Mouse (Mus musculus) Patski (cell line): Measurements from ENCODE around the gene Mycbpap. TPM values are rescaled to one million over a fixed set of nuclear protein-coding genes. Genes with fewer than 3 reads are reported as not detected.

ENCODE experiments used
- ATAC-seq: fragments of 100-300 bp; one replicate; pipeline ENCODE4 v1.8.0; 2021
- CTCF ChIA-PET: fragments of 350-600 bp; sonication (Branson Sonifier 250); formaldehyde crosslinking; loops from one replicate; lab custom pipeline; 2022; ENCODE audit warnings: inconsistent platforms; lab: Charles Lee
- POLR2A ChIA-PET: fragments of 350-600 bp; sonication (Branson Sonifier 250); formaldehyde crosslinking; loops from one replicate; lab custom pipeline; 2022; ENCODE audit warnings: antibody characterized with exemption, inconsistent platforms; lab: Charles Lee
- DNase-seq: peaks from one replicate; pipeline ENCODE4 v3.0.0-alpha.2; 2011; ENCODE audit warnings: low read depth, low spot score
- H3K27me3 ChIP-seq: fragments of 371-371 bp; one replicate; pipeline ENCODE4 v1.5.1; 2021
- CTCF ChIP-seq: fragments of 100-300 bp; IDR thresholded peaks from one replicate; pipeline ENCODE4 v1.5.1; 2021
- in situ Hi-C: fragments of 300-500 bp; cut with MboI; formaldehyde crosslinking; loops from 3 replicates; pipeline ENCODE4 v1.11.1; 2018; ENCODE audit warnings: low pct_unique_long_range_greater_than_20kb, mixed read lengths
- polyA plus RNA-seq: library from polyadenylated mRNA; unstranded; gene quantifications from one replicate; pipeline ENCODE4 v1.2.3, GENCODE M21; 2021

Mycbpap gene
- polyA plus RNA-seq = 1.3 TPM

- ChIA-PET POLR2A (no interaction called here), CTCF (no interaction called here)
- no peaks in the 10 kb centered on the region for H3K27me3 ChIP-seq
- TF ChIP-seq CTCF = no peak
- ATAC-seq = no peak
- in situ Hi-C loops = no loop called here
- no peak for DNase-seq
Measured at GRCm38 (mm10) chr11:94521219-94521843, at the start of gene Mycbpap. Mycbpap (minus strand) TSS chr11:94521742.

DNA sequence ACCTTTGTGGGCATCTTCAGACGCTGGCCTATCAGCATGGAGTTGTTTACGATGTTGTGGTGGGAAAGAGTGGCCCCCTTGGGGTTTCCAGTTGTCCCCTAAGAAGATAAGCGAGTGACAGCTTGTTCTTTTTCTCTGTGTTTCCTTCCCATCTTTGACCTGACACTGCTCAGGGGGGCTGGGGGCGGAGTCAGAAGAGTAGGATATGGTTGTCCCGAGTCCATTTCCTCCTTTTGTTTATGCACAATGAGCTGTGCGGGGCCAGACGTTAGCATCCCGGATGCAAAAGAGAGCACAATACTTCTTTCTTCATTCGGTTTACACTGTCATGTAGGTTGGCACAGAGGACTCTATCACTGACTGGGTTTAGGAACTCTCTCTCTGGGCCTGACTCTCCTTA is 49.1 kb upstream of the Mycbpap start:
- no peaks in the 10 kb centered on the region for H3K27me3 ChIP-seq
- ChIA-PET CTCF (no interaction called here), POLR2A (interaction anchor here (0.8 kb wide), 1 partner anchor 10 kb away, joined by 3 read pairs; no protein-coding TSS in a partner anchor)
- ATAC-seq (no peak), DNase-seq (no peak)
- TF ChIP-seq CTCF = no peak
- in situ Hi-C loops = no loop called here

GRCm38 (mm10) chr11:94567326-94567725 is 45.8 kb upstream of the Mycbpap start:
- no peaks in the 10 kb centered on the region for H3K27me3 ChIP-seq
- ATAC-seq (no peak), DNase-seq (no peak)
- in situ Hi-C loops = no loop called here
- CTCF ChIA-PET = no interaction called here
- POLR2A ChIA-PET = no interaction called here
- TF ChIP-seq CTCF = no peak

DNA sequence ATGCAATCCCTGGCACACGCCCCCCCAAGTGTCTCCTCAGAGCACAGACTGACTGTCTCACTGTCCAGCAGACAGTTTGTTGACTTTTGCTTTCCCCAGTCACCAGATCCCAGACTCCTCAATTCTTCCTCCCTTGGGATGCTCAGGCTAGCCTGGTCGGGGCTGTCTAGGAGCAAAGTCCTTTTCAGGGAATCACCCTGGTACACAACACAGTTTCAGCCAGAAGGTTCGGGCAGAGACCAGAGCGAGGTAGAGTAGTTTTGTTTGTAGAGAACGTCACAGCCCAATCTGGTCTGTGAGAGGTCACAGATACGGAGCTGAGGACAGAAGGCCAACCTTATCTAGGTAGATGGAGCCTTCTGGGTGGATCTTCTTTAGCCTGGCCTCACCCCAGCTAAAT is 45.0 kb upstream of the Mycbpap start:
- no peak for TF ChIP-seq CTCF
- ATAC-seq = no peak
- in situ Hi-C loops = no loop called here
- ChIA-PET CTCF (no interaction called here), POLR2A (no interaction called here)
- DNase-seq = no peak
- H3K27me3 ChIP-seq = no peaks in the 10 kb centered on the region

DNA sequence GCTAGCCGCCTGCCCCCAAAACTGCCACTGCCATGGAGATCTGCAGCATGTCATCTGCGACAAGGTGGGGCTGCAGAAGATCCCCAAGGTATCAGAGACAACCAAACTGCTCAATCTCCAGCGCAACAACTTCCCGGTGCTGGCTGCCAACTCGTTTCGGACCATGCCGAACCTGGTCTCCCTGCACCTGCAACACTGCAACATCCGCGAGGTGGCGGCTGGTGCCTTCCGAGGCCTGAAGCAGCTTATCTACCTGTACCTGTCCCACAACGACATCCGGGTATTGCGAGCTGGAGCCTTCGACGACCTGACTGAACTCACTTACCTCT is 43.6 kb upstream of the Mycbpap start:
- TF ChIP-seq CTCF = no peak
- DNase-seq (no peak), ATAC-seq (no peak)
- no peaks in the 10 kb centered on the region for H3K27me3 ChIP-seq
- POLR2A ChIA-PET = no interaction called here
- CTCF ChIA-PET = interaction anchor here (1.3 kb wide), 1 partner anchor 9 kb away, joined by 5 read pairs; no protein-coding TSS in a partner anchor
- in situ Hi-C loops = no loop called here

GRCm38 (mm10) chr11:94564437-94565150 is 43.1 kb upstream of the Mycbpap start, which contains the start of gene Chad:
Chad (plus strand) TSS chr11:94565047.
- CTCF ChIA-PET = interaction anchor here (1.3 kb wide), 1 partner anchor 9 kb away, joined by 5 read pairs; no protein-coding TSS in a partner anchor
- no peak for ATAC-seq
- no peaks in the 10 kb centered on the region for H3K27me3 ChIP-seq
- no peak for DNase-seq
- POLR2A ChIA-PET = no interaction called here
- TF ChIP-seq CTCF = no peak
- in situ Hi-C loops = no loop called here

- DNase-seq = no peak
- no peak for ATAC-seq
- in situ Hi-C loops = no loop called here
- ChIA-PET CTCF (no interaction called here), POLR2A (no interaction called here)
- no peak for TF ChIP-seq CTCF
- H3K27me3 ChIP-seq = no peaks in the 10 kb centered on the region
Measured at GRCm38 (mm10) chr11:94563821-94564220, 42.3 kb upstream of the Mycbpap start.

DNA sequence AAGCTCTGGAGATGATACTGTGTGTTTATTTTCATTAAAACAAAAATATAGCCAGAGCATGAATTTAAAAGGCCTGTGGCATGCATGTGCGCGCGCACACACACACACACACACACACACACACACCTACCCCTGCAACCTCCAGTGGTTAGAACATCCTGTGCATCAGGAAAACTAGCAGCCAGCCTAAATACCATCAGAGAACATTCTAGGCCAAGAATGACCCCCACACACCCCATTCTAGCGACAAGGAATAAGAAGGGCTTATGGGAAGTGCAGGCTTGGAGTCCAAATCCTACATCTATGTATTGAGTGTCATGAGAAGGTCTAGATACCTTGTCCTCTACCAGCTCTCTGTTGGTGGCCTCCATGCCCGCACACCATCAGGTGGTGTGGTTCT is 41.8 kb upstream of the Mycbpap start:
- in situ Hi-C loops = no loop called here
- no peaks in the 10 kb centered on the region for H3K27me3 ChIP-seq
- TF ChIP-seq CTCF = no peak
- ATAC-seq (no peak), DNase-seq (no peak)
- ChIA-PET POLR2A (no interaction called here), CTCF (no interaction called here)

DNA sequence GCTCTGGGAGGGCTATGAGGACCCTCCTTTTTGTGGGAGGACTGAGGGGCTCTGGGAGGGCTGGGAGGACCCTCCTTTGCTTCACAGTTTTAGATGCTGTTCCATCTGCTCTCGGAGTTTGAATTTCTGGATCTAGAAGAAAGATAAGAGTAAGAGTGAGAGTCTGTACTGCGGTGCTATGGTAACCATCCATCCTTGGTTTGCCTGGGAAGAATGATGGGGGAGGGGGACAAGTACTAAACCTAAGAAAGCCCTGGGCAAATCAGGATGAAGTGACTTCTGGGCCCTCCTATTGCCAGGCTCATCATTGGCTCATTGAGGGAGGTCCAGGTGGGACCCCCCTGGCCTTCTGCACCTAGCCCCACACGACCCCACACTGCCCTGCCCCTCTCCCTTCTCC is 36.7 kb upstream of the Mycbpap start:
- in situ Hi-C loops = no loop called here
- ATAC-seq = no peak
- no peaks in the 10 kb centered on the region for H3K27me3 ChIP-seq
- no peak for DNase-seq
- POLR2A ChIA-PET = no interaction called here
- CTCF ChIA-PET = no interaction called here
- TF ChIP-seq CTCF = no peak

DNA sequence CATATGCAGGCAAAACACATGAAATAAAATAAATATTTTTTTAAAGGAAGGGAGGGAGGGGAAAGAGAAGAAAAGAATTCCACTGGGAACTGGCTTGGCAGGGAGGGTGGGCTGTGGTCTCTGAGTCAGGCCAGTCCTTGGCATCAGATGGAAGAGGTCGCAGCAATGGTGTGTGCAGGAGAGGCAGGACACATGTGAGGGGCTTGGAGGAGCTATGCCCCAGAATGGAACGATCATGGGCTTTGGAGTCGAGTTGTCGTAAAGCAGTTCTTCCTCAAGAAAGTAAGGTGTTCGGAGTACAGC is 28.9 kb upstream of the Mycbpap start:
- CTCF ChIA-PET = no interaction called here
- no peak for TF ChIP-seq CTCF
- no peaks in the 10 kb centered on the region for H3K27me3 ChIP-seq
- DNase-seq = no peak
- in situ Hi-C loops = no loop called here
- ATAC-seq = no peak
- POLR2A ChIA-PET = no interaction called here

DNA sequence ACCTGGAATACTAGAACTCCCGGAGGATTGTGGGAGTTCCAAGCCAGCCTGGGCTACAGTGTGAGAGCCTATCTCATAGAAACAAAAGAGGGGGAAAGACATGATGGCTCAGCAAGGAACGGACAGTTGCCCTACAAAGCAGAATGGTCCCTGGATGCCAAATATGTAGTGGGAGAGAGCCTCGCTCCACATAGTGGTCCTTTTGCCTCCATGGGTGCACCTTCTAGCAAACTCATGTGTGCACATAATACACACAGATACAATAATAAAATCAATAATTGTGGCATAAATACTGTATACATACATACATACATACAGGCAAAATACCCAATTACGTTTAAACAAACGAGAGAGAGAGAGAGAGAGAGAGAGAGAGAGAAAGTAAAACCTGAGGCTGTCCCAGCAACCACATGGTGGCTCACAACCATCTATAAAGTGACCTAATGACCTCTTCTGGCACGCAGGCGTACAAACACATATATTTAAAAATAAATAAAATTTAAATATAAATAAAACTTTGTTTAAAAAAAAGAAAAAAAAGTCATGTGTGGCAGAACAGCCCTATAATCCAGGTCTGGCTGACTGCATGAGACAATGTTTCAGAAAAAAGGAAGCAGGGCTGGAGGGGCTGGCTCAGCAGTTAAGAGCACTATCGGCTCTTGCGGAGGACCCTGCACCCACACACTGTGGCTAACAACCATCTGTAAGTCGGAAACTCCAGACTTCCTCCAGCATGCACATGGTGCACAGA is 28.3 kb upstream of the Mycbpap start:
- DNase-seq (no peak), ATAC-seq (no peak)
- ChIA-PET POLR2A (no interaction called here), CTCF (interaction anchor here (0.7 to 2.0 kb wide), 10 partner anchors 11 to 219 kb away, joined by 3 to 6 read pairs (median 3); partner anchors contain the start of gene Epn3)
- in situ Hi-C loops = no loop called here
- no peaks in the 10 kb centered on the region for H3K27me3 ChIP-seq
- TF ChIP-seq CTCF = no peak
